Mouse (Mus musculus) thymus, postnatal 14 days (tissue): ENCODE results near the gene Dmrta2.

Experiments used
- DNase-seq: peaks from one replicate; pipeline ENCODE4 v3.0.0; 2021

The Dmrta2 gene

GRCm38 (mm10) chr4:110021956-110022625, 44.2 kb downstream of the Dmrta2 start:
- peak; percentile 77 for DNase-seq

- peak; percentile 15 for DNase-seq
Measured at GRCm38 (mm10) chr4:110028461-110029188, 50.8 kb downstream of the Dmrta2 start.

- DNase-seq = no peak
Measured at GRCm38 (mm10) chr4:110029446-110029845, 51.6 kb downstream of the Dmrta2 start.
